Mouse (Mus musculus) embryonic fibroblast, embryonic 13.5 days (primary cell): ENCODE measurements at regions not wholly inside any gene's neighbourhood (a gene's known extent, or its start where the extent isn't known, plus 50 kb on each side); places are given as distances from the start of the nearest gene placed in this dataset.

Source experiments
- CTCF ChIP-seq: IDR thresholded peaks from 2 replicates; pipeline ENCODE4 v1.5.1; 2011; ENCODE audit warnings: mild to moderate bottlenecking, control low read depth, low read length, moderate library complexity, borderline replicate concordance; ENCODE audit not compliant: insufficient read depth
- POLR2A ChIP-seq: IDR thresholded peaks from 2 replicates; pipeline ENCODE4 v1.6.1; 2011; ENCODE audit warnings: low read depth, mild to moderate bottlenecking, control low read depth, low read length, moderate library complexity

DNA sequence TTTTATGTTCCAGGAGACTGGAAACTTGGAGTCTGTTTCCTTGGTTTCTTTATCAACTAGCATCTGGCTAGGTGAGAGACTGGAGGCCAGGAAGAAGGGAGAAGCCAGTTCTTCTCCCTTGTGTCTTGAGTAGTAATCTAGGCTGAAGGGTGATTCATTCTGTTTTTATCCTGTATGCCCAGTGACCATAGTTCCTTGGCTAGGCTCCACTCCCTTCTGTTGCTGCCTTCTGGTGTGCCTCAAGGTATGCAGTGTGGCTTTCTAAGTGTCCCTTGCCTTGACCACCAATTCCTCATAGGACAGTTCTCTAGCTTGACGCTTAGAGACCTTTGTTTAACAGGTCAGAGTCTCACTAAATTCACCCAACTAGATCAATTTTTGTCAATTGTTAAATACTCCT lies 303.3 kb upstream of the Gm12728 start:
- TF ChIP-seq POLR2A (no peak), CTCF (no peak)
